Mouse (Mus musculus) kidney, adult 2 months (tissue): ENCODE results near the gene Ugt1a5. TPM values are rescaled to one million over a fixed set of nuclear protein-coding genes. Genes with fewer than 3 reads are reported as not detected.

Experiments
- DNase-seq: peaks from one replicate; pipeline ENCODE4 v3.0.0; 2021
- H3K27ac ChIP-seq: fragments of 200-500 bp; 2 replicates; pipeline ENCODE4 v1.5.1; 2012; ENCODE audit warnings: low read depth, low read length, control low read depth, inconsistent platforms; ENCODE audit not compliant: insufficient read depth
- H3K27me3 ChIP-seq: fragments of 200-500 bp; replicated peaks from 2 replicates; pipeline ENCODE4 v1.6.1; 2012; ENCODE audit warnings: mild to moderate bottlenecking, moderate library complexity, low read length, inconsistent platforms; ENCODE audit not compliant: control insufficient read depth, insufficient read depth
- H3K36me3 ChIP-seq: fragments of 200-500 bp; 2 replicates; pipeline ENCODE4 v1.6.1; 2012; ENCODE audit warnings: mild to moderate bottlenecking, moderate library complexity, low read length, inconsistent platforms; ENCODE audit not compliant: control insufficient read depth, insufficient read depth
- H3K4me1 ChIP-seq: fragments of 200-500 bp; 2 replicates; pipeline ENCODE4 v1.6.1; 2011; ENCODE audit warnings: low read length; ENCODE audit not compliant: control insufficient read depth, insufficient read depth
- H3K4me3 ChIP-seq: fragments of 200-500 bp; 2 replicates; pipeline ENCODE4 v1.5.1; 2011; ENCODE audit warnings: mild to moderate bottlenecking, low read depth, low read length, control low read depth; ENCODE audit not compliant: insufficient read depth
- CTCF ChIP-seq: fragments of 200-500 bp; conservative IDR thresholded peaks from 2 replicates; pipeline ENCODE4 v1.5.1; 2011; ENCODE audit warnings: low read depth, mild to moderate bottlenecking, control low read depth, low read length, moderate library complexity, mixed read lengths; ENCODE audit not compliant: insufficient read depth, insufficient read length
- POLR2A ChIP-seq: fragments of 200-500 bp; IDR thresholded peaks from one replicate; pipeline ENCODE4 v1.6.1; 2011; ENCODE audit warnings: low read depth, low read length, control low read depth
- WGBS: fragments of 180-500 bp; shearing (Covaris S2); methylation state at CpG from one replicate; pipeline ENCODE4 v1.1.7; 2018; 5-methylcytosine and 5-hydroxymethylcytosine counted together
- polyA plus RNA-seq: library from polyadenylated mRNA; depleted of rRNA; stranded (reverse); fragments of >200 nt; gene quantifications from 2 replicates; pipeline ENCODE4 v1.2.3, GENCODE M21; 2012

Gene Ugt1a5
- polyA plus RNA-seq, 1 experiment, result 0.59 TPM

- WGBS, result 76% methylated on average over 10 of the region's 10 CpGs
- Histone ChIP-seq H3K36me3 (no peaks in the 10 kb centered on the region), H3K27ac (no peak overlapping the region), H3K4me3 (no peak overlapping the region), H3K4me1 (no peaks in the 10 kb centered on the region; the same call in 1 of the 2 replicates), H3K27me3 (no peaks in the 10 kb centered on the region)
- DNase-seq, result no peak
- TF ChIP-seq POLR2A (no peak), CTCF (no peak)
Measured at GRCm38 (mm10) chr1:88256886-88257663, 91.3 kb downstream of the Ugt1a5 start.

- Histone ChIP-seq H3K27me3 (no peaks in the 10 kb centered on the region), H3K36me3 (no peaks in the 10 kb centered on the region)
Measured at GRCm38 (mm10) chr1:88257681-88258080, 91.9 kb downstream of the Ugt1a5 start.

GRCm38 (mm10) chr1:88258361-88258760 lies 92.5 kb downstream of the Ugt1a5 start:
- Histone ChIP-seq H3K27ac (no peak overlapping the region), H3K4me1 (no peaks in the 10 kb centered on the region; the same call in 1 of the 2 replicates), H3K4me3 (no peak overlapping the region), H3K36me3 (no peaks in the 10 kb centered on the region), H3K27me3 (no peaks in the 10 kb centered on the region)
- no peak for DNase-seq
- TF ChIP-seq POLR2A, result no peak
- TF ChIP-seq CTCF, result no peak
- WGBS, result 66% methylated on average over 6 of the region's 6 CpGs

More at GRCm38 (mm10) chr1:88257681-88258080, 91.9 kb downstream of the Ugt1a5 start:
- TF ChIP-seq POLR2A, result no peak
- TF ChIP-seq CTCF, result no peak
- Histone ChIP-seq H3K4me1 (no peaks in the 10 kb centered on the region; the same call in 1 of the 2 replicates), H3K27ac (no peak overlapping the region), H3K4me3 (no peak overlapping the region)
- WGBS, result 81% methylated on average over 6 of the region's 6 CpGs
- no peak for DNase-seq

- peak; percentile 62 for DNase-seq
- no peaks in the 10 kb centered on the region for H3K27me3 ChIP-seq
- 54% methylated on average over 8 of the region's 8 CpGs for whole genome bisulfite sequencing
- no peak overlapping the region for H3K27ac ChIP-seq
- TF ChIP-seq CTCF (no peak), POLR2A (no peak)
- no peaks in the 10 kb centered on the region for H3K36me3 ChIP-seq
- no peaks in the 10 kb centered on the region; the same call in 1 of the 2 replicates for H3K4me1 ChIP-seq
- no peak overlapping the region for H3K4me3 ChIP-seq
Measured at GRCm38 (mm10) chr1:88258881-88259642, 93.2 kb downstream of the Ugt1a5 start.

- WGBS, result 71% methylated on average over 4 of the region's 4 CpGs
- no peak for DNase-seq
- Histone ChIP-seq H3K27ac (no peak overlapping the region), H3K4me3 (no peak overlapping the region), H3K4me1 (no peaks in the 10 kb centered on the region; the same call in 1 of the 2 replicates), H3K36me3 (no peaks in the 10 kb centered on the region), H3K27me3 (no peaks in the 10 kb centered on the region)
- TF ChIP-seq POLR2A (no peak), CTCF (no peak)
Measured at GRCm38 (mm10) chr1:88259643-88260024, 93.8 kb downstream of the Ugt1a5 start.

- Histone ChIP-seq H3K4me3 (no peak overlapping the region), H3K36me3 (no peaks in the 10 kb centered on the region), H3K4me1 (no peaks in the 10 kb centered on the region; the same call in 1 of the 2 replicates), H3K27me3 (no peaks in the 10 kb centered on the region), H3K27ac (no peak overlapping the region)
- DNase-seq, result peak; percentile 73
- TF ChIP-seq CTCF (no peak), POLR2A (no peak)
- 65% methylated on average over 6 of the region's 6 CpGs for WGBS
Measured at GRCm38 (mm10) chr1:88260114-88260513, 94.3 kb downstream of the Ugt1a5 start.
